In genomic region chr4:86874146-86874847, GRCm38 (mm10) we compare ENCODE assay signal across 8 mouse cellular contexts. TPM values are rescaled to one million over a fixed set of nuclear protein-coding genes. Genes with fewer than 3 reads are reported as not detected.
A peak's percentile ranks its signal among the peaks of the same experiment; 100 is the strongest.
DNase-seq lines count a peak whose midpoint lies in the region; ATAC-seq lines count a peak whose summit lies in the region.

Acer2 (plus strand) TSS chr4:86874396.

- no peaks in the 10 kb centered on the region for H3K9me3 ChIP-seq in hindbrain, embryonic 14.5 days (ENCODE audit: control insufficient read depth, low read length)

- peak within 1 kb of the TSS; percentile 73 for H3K4me3 ChIP-seq in hindbrain, embryonic 14.5 days (replicated peaks; ENCODE audit: low read length)

- under 1% methylated on average over 58 of the region's 60 CpGs for WGBS in hindbrain, embryonic 14.5 days

- no peaks in the 10 kb centered on the region for H3K27me3 ChIP-seq in hindbrain, embryonic 14.5 days (ENCODE audit: control insufficient read depth, insufficient read depth, low read length)

- no peaks in the 10 kb centered on the region for H3K36me3 ChIP-seq in hindbrain, embryonic 14.5 days (replicated peaks; ENCODE audit: control insufficient read depth, insufficient read depth)

- ATAC-seq in hindbrain, embryonic 14.5 days (ENCODE audit: low FRiP score): peak; percentile 92

- H3K4me1 ChIP-seq in hindbrain, embryonic 14.5 days (replicated peaks; ENCODE audit: control insufficient read depth, insufficient read depth, low read length): no peaks in the 10 kb centered on the region; the same call in 1 of the 2 replicates

- peak; percentile 87 for DNase-seq in R1 (ENCODE audit: low read depth, low spot score)
- peak; percentile 68 to 80 for DNase-seq in cerebellum, postnatal 36 days
- DNase-seq in gastrocnemius, adult 18-20 months (ENCODE audit: low spot score): peak; percentile 92
- DNase-seq in hindbrain, embryonic 14.5 days (ENCODE audit: low spot score): peak; percentile 61
- peak; percentile 41 to 69 for DNase-seq in layer of hippocampus, postnatal 25 days (ENCODE audit: extremely low spot score in 1 of 2, low spot score in 1 of 2)
- peak; percentile 97 for DNase-seq in lung, postnatal 14 days
- DNase-seq in ovary, postnatal 14 days (ENCODE audit: low spot score): peak; percentile 78
- peak; percentile 83 to 92 for DNase-seq in thymus, postnatal 10 days (ENCODE audit: low spot score in 2 of 2)

- H3K9ac ChIP-seq in hindbrain, embryonic 14.5 days: peak within 1 kb of the TSS; percentile 81

- H3K4me2 ChIP-seq in hindbrain, embryonic 14.5 days (replicated peaks): peak within 1 kb of the TSS; percentile 89

- H3K27ac ChIP-seq in hindbrain, embryonic 14.5 days: no peak within 1 kb of the TSS

RNA-seq across cellular contexts. Expression of gene Acer2, which starts in this region (rescaled TPM):
- 1 to 10 TPM; 1.1 to 1.9 TPM for total RNA-seq in gastrocnemius, adult 18-20 months (2021)
- 18.4 and 24.6 TPM in 2 replicates for polyA plus RNA-seq in hindbrain, embryonic 14.5 days (2014; fragmentation: Nextera tagmentation; extraction: Ambion mirVana)
- total RNA-seq in layer of hippocampus, postnatal 25 days (2021): 1 to 10 TPM; 3.6 to 4.3 TPM
